Mouse (Mus musculus): Measurements from ENCODE around the gene Ctsk.

DNA sequence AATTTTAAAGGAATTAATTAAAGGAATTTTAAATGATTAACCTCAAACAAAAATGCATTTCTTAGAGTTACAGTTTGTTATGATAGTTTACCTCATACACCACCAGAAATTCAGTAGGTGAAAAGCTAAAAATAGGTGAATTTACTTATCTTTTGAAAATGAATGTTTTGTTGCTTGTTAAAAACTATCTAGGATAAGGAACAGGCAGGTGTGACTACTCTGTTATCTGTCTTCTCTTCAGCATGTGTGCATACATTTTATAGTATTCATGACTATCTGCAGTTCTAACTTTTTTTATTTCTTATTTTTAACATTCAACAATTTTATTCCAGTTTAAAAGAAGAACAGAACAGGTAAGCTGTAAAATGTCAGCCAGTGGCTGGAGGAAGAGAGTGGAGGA is 35.2 kb upstream of the Ctsk start:
- no peak for TF ChIP-seq GATA1 (IDR thresholded peaks at IDR 0.05; ENCODE audit: low read length)
- TF ChIP-seq TAL1 (IDR thresholded peaks at IDR 0.05; ENCODE audit: low read length), result no peak
